Mouse (Mus musculus): ENCODE data around the gene St6galnac5. TPM values are rescaled to one million over a fixed set of nuclear protein-coding genes. Genes with fewer than 3 reads are reported as not detected.

Gene St6galnac5
- total and polyA plus RNA-seq, 3 experiments = 0.04 TPM; not detected in 2

GRCm38 (mm10) chr3:152926166-152926565 lies 55.9 kb downstream of the St6galnac5 start:
- H3K4me2 ChIP-seq (ENCODE audit: insufficient read depth, low read depth, poor library complexity, severe bottlenecking) = no peak overlapping the region
- H3K4me3 ChIP-seq (replicated peaks in 1 of 3; ENCODE audit: low read depth in 2 of 3, low read length in 2 of 3, poor library complexity in 1 of 3) = no peak overlapping the region
- no peaks in the 10 kb centered on the region for H3K79me2 ChIP-seq (replicated peaks; ENCODE audit: control insufficient read depth, extremely low read depth, insufficient read depth, poor library complexity, severe bottlenecking)
- no peaks in the 10 kb centered on the region for H3K9me3 ChIP-seq (replicated peaks; ENCODE audit: low read length)
- in situ Hi-C loops (cut with MboI; ENCODE audit: low pct_ligation_motif_present, low pct_unique_long_range_greater_than_20kb, low sequenced_read_pairs) (no loop called here), dilution Hi-C loops (cut with MboI; ENCODE audit: extremely low pct_ligation_motif_present, extremely low pct_unique_long_range_greater_than_20kb, low sequenced_read_pairs) (no loop called here)
- H3K36me3 ChIP-seq (replicated peaks in 1 of 2; ENCODE audit: control insufficient read depth in 1 of 2, insufficient read depth in 1 of 2, low read length in 1 of 2) = no peaks in the 10 kb centered on the region
- no peaks in the 10 kb centered on the region for H3K27me3 ChIP-seq (replicated peaks)
- TF ChIP-seq CTCF (conservative IDR thresholded peaks at IDR 0.05 in 1 of 2, IDR thresholded peaks at IDR 0.05 in 1 of 2; ENCODE audit: low read depth in 2 of 2, low read length in 2 of 2) (no peak), MAX (IDR thresholded peaks at IDR 0.05; ENCODE audit: low read length) (no peak), ZC3H11A (IDR thresholded peaks at IDR 0.05; ENCODE audit: low read depth, low read length) (no peak), TBP (conservative IDR thresholded peaks at IDR 0.05; ENCODE audit: low read depth, low read length) (no peak), TCF12 (IDR thresholded peaks at IDR 0.05; ENCODE audit: low read depth, low read length) (no peak), POLR2A (IDR thresholded peaks at IDR 0.05; ENCODE audit: low read depth, low read length) (no peak), E2F4 (IDR thresholded peaks at IDR 0.05; ENCODE audit: insufficient replicate concordance, low read depth, low read length) (no peak), UBTF (IDR thresholded peaks at IDR 0.05; ENCODE audit: low read depth, low read length) (no peak), JUN (IDR thresholded peaks at IDR 0.05; ENCODE audit: insufficient read depth, low read depth, low read length) (no peak), HCFC1 (IDR thresholded peaks at IDR 0.05; ENCODE audit: low read depth, low read length) (no peak), NRF1 (IDR thresholded peaks at IDR 0.05; ENCODE audit: low read depth, low read length) (no peak), ZMIZ1 (IDR thresholded peaks at IDR 0.05; ENCODE audit: low read depth, low read length) (no peak), ZKSCAN1 (IDR thresholded peaks at IDR 0.05; ENCODE audit: borderline replicate concordance, low read depth, low read length) (no peak), ELF1 (IDR thresholded peaks at IDR 0.05; ENCODE audit: low read depth, low read length) (no peak), NELFE (IDR thresholded peaks at IDR 0.05; ENCODE audit: low read depth, low read length) (no peak), USF2 (conservative IDR thresholded peaks at IDR 0.05; ENCODE audit: low read depth, low read length) (no peak)
- H3K27ac ChIP-seq (ENCODE audit: insufficient read depth, low read depth) = no peak overlapping the region
- DNase-seq (ENCODE audit: extremely low read depth) = no peak
- H3K4me1 ChIP-seq (ENCODE audit: control insufficient read depth in 1 of 2, insufficient read depth in 2 of 2) = peaks cover 9 to 43% of the 10 kb centered on the region in 2 experiments
- H3K9ac ChIP-seq (ENCODE audit: insufficient read depth, low read depth) = no peak overlapping the region

- H3K79me2 ChIP-seq (replicated peaks; ENCODE audit: control insufficient read depth, extremely low read depth, insufficient read depth, poor library complexity, severe bottlenecking) = no peaks in the 10 kb centered on the region
- in situ Hi-C loops (cut with MboI; ENCODE audit: low pct_ligation_motif_present, low pct_unique_long_range_greater_than_20kb, low sequenced_read_pairs) (no loop called here), dilution Hi-C loops (cut with MboI; ENCODE audit: extremely low pct_ligation_motif_present, extremely low pct_unique_long_range_greater_than_20kb, low sequenced_read_pairs) (no loop called here)
- H3K36me3 ChIP-seq (replicated peaks in 1 of 2; ENCODE audit: control insufficient read depth in 1 of 2, insufficient read depth in 1 of 2, low read length in 1 of 2) = no peaks in the 10 kb centered on the region
- no peak overlapping the region for H3K9ac ChIP-seq (ENCODE audit: insufficient read depth, low read depth)
- peaks cover 11 to 42% of the 10 kb centered on the region in 2 experiments for H3K4me1 ChIP-seq (ENCODE audit: control insufficient read depth in 1 of 2, insufficient read depth in 2 of 2)
- no peaks in the 10 kb centered on the region for H3K9me3 ChIP-seq (replicated peaks; ENCODE audit: low read length)
- no peak for TF ChIP-seq SIN3A (IDR thresholded peaks at IDR 0.05; ENCODE audit: low read length)
- no peak for TF ChIP-seq JUND (conservative IDR thresholded peaks at IDR 0.05; ENCODE audit: low read depth, low read length)
- TF ChIP-seq MAX (IDR thresholded peaks at IDR 0.05; ENCODE audit: low read length) = no peak
- no peak for TF ChIP-seq KAT2A (IDR thresholded peaks at IDR 0.05; ENCODE audit: insufficient replicate concordance, low read length)
- TF ChIP-seq ZNF384 (IDR thresholded peaks at IDR 0.05; ENCODE audit: low read depth, low read length) = no peak
- TF ChIP-seq RAD21 (IDR thresholded peaks at IDR 0.05; ENCODE audit: low read depth, low read length) = no peak
- no peak for TF ChIP-seq TCF12 (IDR thresholded peaks at IDR 0.05; ENCODE audit: low read depth, low read length)
- TF ChIP-seq ZC3H11A (IDR thresholded peaks at IDR 0.05; ENCODE audit: low read depth, low read length) = no peak
- no peak for TF ChIP-seq ELF1 (IDR thresholded peaks at IDR 0.05; ENCODE audit: low read depth, low read length)
- no peak for TF ChIP-seq MYC (IDR thresholded peaks at IDR 0.05; ENCODE audit: low read depth, low read length)
- no peak for TF ChIP-seq MXI1 (IDR thresholded peaks at IDR 0.05; ENCODE audit: low read depth, low read length)
- TF ChIP-seq CTCF (conservative IDR thresholded peaks at IDR 0.05 in 1 of 2, IDR thresholded peaks at IDR 0.05 in 1 of 2; ENCODE audit: low read depth in 2 of 2, low read length in 2 of 2) = no peak
- no peaks in the 10 kb centered on the region for H3K27me3 ChIP-seq (replicated peaks)
- H3K27ac ChIP-seq (ENCODE audit: insufficient read depth, low read depth) = no peak overlapping the region
- no peak overlapping the region for H3K4me2 ChIP-seq (ENCODE audit: insufficient read depth, low read depth, poor library complexity, severe bottlenecking)
- no peak for DNase-seq (ENCODE audit: extremely low read depth)
- no peak overlapping the region for H3K4me3 ChIP-seq (replicated peaks in 1 of 3; ENCODE audit: low read depth in 2 of 3, low read length in 2 of 3, poor library complexity in 1 of 3)
Measured at GRCm38 (mm10) chr3:152925364-152925763, 56.7 kb downstream of the St6galnac5 start.

Data from CH12.LX (cell line).